Mouse (Mus musculus) lung, adult 2 months (tissue): ENCODE measurements around the gene Rora.
A peak's percentile ranks its signal among the peaks of the same experiment; 100 is the strongest.

Experiments
- CTCF ChIP-seq: fragments of 200-500 bp; IDR thresholded peaks from 2 replicates; pipeline ENCODE4 v1.5.1; 2011; ENCODE audit warnings: mild to moderate bottlenecking, low read length, control low read depth; ENCODE audit not compliant: insufficient read depth
- POLR2A ChIP-seq: fragments of 200-500 bp; IDR thresholded peaks from 2 replicates; pipeline ENCODE4 v1.6.1; 2011; ENCODE audit warnings: low read depth, mild to moderate bottlenecking, control low read depth, low read length, borderline replicate concordance; ENCODE audit errors: extremely low read depth

- peak; percentile 35 for TF ChIP-seq CTCF
- TF ChIP-seq POLR2A = no peak
Observed at GRCm38 (mm10) chr9:69306734-69307528, 653.3 kb downstream of the Rora start.
